Mouse (Mus musculus) cerebellum, adult 2 months (tissue): ENCODE data around the gene Olfr823. TPM values are rescaled to one million over a fixed set of nuclear protein-coding genes. Genes with fewer than 3 reads are reported as not detected.
"Not testable (repeated sequence)": the region's sequence is repeated elsewhere in the genome, so short reads cannot be mapped to it uniquely, and the experiment has no call there.

Experiments
- DNase-seq, 2 experiments: peaks; one replicate each; pipeline ENCODE4 v3.0.0; 2021
- H3K27ac ChIP-seq: fragments of 200-500 bp; 2 replicates; pipeline ENCODE4 v1.5.1; 2012; ENCODE audit warnings: low read length, control low read depth, inconsistent platforms; ENCODE audit not compliant: insufficient read depth
- H3K27me3 ChIP-seq: fragments of 200-500 bp; 2 replicates; pipeline ENCODE4 v1.6.1; 2012; ENCODE audit warnings: inconsistent platforms, mild to moderate bottlenecking, low read length, moderate library complexity; ENCODE audit not compliant: control insufficient read depth, insufficient read depth
- H3K4me1 ChIP-seq: fragments of 200-500 bp; 2 replicates; pipeline ENCODE4 v1.6.1; 2011; ENCODE audit warnings: low read length; ENCODE audit not compliant: control insufficient read depth, insufficient read depth
- H3K4me3 ChIP-seq: fragments of 200-500 bp; replicated peaks from 2 replicates; pipeline ENCODE3; 2011; ENCODE audit warnings: mild to moderate bottlenecking, low read depth, low read length, control low read depth; ENCODE audit not compliant: insufficient read depth
- CTCF ChIP-seq: fragments of 200-500 bp; IDR thresholded peaks from 2 replicates; pipeline ENCODE4 v1.5.1; 2011; ENCODE audit warnings: low read depth, mild to moderate bottlenecking, control low read depth, low read length, moderate library complexity, borderline replicate concordance; ENCODE audit not compliant: insufficient read depth
- POLR2A ChIP-seq: fragments of 200-500 bp; IDR thresholded peaks from 2 replicates; pipeline ENCODE4 v1.6.1; 2011; ENCODE audit warnings: low read length, control low read depth, borderline replicate concordance; ENCODE audit not compliant: insufficient read depth
- WGBS: fragments of 180-500 bp; shearing (Covaris S2); methylation state at CpG from one replicate; pipeline ENCODE4 v1.1.7; 2018; 5-methylcytosine and 5-hydroxymethylcytosine counted together
- polyA plus RNA-seq: library from polyadenylated mRNA; depleted of rRNA; stranded (reverse); fragments of >200 nt; gene quantifications from 2 replicates; pipeline ENCODE4 v1.2.3, GENCODE M21; 2012; rRNA removed

Gene Olfr823
- polyA plus RNA-seq = not detected in 2 replicates

- not testable (repeated sequence) for H3K4me1 ChIP-seq, DNase-seq, H3K27ac ChIP-seq, H3K27me3 ChIP-seq, H3K4me3 ChIP-seq
- whole genome bisulfite sequencing = 79% methylated on average over 1 of the region's 1 CpGs
These were observed at the start of gene Olfr823 for GRCm38 (mm10) chr10:130115283-130115682. Gene Olfr823 (minus strand): TSS chr10:130115383.

GRCm38 (mm10) chr10:130144121-130144520 lies 28.9 kb upstream of the Olfr823 start:
- 82% methylated on average over 5 of the region's 5 CpGs for WGBS
- Histone ChIP-seq H3K4me1 (no peaks in the 10 kb centered on the region), H3K27ac (no peak overlapping the region), H3K4me3 (no peak overlapping the region), H3K27me3 (no peaks in the 10 kb centered on the region)
- DNase-seq = no peak
- no peak for TF ChIP-seq CTCF
- no peak for TF ChIP-seq POLR2A

GRCm38 (mm10) chr10:130142481-130142880 lies 27.3 kb upstream of the Olfr823 start:
- not testable (repeated sequence) for H3K4me3 ChIP-seq, H3K27me3 ChIP-seq, DNase-seq, H3K27ac ChIP-seq, H3K4me1 ChIP-seq
- 72% methylated on average over 5 of the region's 5 CpGs for WGBS

DNA sequence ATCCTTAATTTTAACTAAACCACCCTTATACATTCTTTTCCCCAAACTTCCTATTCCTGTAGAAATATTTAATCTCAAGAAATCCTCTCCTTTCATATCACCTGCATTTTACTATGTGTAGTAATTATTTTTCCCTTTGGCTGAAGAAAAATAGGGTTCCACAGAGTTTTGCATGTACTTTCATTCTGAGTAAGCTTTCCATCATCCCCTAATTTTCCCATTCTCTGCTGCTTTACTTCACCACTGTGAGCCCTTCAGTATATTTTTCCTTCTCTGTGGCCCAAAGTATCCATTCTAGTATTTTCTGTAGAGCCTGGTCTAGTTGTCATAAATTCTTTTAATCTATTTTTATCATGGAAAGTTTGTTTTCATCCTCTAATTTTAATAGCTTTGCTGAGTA lies 19.6 kb upstream of the Olfr823 start:
- Histone ChIP-seq H3K4me3 (no peak overlapping the region), H3K27ac (no peak overlapping the region), H3K4me1 (no peaks in the 10 kb centered on the region), H3K27me3 (no peaks in the 10 kb centered on the region)
- TF ChIP-seq POLR2A (no peak), CTCF (no peak)
- DNase-seq = no peak

DNA sequence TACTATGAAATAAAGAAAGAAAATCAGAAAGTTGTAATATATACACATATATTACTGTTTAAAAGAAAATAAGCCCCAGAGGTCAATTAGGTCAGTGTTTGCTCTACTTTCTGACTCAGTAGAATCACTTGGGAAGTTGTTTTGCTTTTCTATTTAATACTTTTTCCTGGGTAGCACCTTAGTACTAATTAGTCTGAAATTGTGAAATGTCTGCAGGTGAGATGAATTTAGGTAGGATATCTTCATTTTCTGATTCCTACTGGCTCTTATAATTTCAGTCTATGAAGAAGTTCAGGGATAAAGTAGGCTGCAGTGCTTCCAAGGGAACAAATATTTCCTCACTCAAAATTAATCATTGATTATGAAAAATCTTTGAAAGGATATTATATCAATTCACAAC lies 14.7 kb upstream of the Olfr823 start, which contains the start of gene Olfr824:
Olfr824 (minus strand) TSS at position 101 of the 400 bp plus-strand sequence.
- DNase-seq, H3K27me3 ChIP-seq, H3K4me1 ChIP-seq, H3K27ac ChIP-seq, H3K4me3 ChIP-seq: not testable (repeated sequence)

DNA sequence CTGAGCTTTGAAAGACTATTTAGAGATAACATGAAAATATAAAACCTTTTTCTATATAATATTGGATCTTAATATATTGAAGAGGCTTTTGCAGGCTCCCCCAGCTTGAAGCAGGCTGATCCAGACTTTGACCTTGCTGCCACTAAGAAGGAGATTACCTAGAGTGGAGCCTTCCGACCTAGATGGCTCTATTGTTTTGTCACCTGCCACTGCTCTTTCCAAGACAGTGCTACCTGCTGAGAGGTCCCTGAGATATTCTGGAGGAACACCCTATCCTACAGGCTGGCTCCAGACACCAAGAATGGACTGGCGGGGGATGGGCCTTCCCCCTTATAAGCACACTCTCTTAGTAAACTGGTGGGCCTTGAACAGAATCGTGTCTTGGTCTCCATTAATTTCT lies 862 bp upstream of the Olfr823 start:
- 54% methylated on average over 3 of the region's 3 CpGs for WGBS
- H3K27me3 ChIP-seq, H3K4me3 ChIP-seq: not testable (repeated sequence)

DNA sequence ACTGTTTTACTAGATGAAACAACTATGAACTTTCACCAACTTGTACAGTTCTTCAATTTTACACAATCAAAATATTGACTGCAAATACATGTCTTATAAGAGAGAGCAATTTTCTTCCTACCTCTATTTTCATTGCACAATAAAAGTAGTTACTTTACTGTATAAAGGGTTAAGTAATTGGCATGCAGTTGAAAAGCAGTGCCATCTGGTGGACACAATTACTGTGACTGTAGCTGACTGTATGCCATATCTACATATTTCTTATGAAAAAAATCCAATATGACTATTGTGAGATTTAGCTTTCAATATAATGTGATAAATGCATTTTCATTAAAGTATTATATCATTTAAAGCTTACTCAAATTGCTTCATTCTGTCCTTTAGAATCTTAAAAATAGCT lies 19.1 kb downstream of the Olfr823 start:
- H3K4me1 ChIP-seq = no peaks in the 10 kb centered on the region
- H3K4me3 ChIP-seq = no peak overlapping the region
- no peak overlapping the region for H3K27ac ChIP-seq
- no peak for DNase-seq
- TF ChIP-seq POLR2A = no peak
- TF ChIP-seq CTCF = no peak
- no peaks in the 10 kb centered on the region for H3K27me3 ChIP-seq

More for the DNA sequence above, 862 bp upstream of the Olfr823 start:
- H3K4me1 ChIP-seq, DNase-seq, H3K27ac ChIP-seq: not testable (repeated sequence)

DNA sequence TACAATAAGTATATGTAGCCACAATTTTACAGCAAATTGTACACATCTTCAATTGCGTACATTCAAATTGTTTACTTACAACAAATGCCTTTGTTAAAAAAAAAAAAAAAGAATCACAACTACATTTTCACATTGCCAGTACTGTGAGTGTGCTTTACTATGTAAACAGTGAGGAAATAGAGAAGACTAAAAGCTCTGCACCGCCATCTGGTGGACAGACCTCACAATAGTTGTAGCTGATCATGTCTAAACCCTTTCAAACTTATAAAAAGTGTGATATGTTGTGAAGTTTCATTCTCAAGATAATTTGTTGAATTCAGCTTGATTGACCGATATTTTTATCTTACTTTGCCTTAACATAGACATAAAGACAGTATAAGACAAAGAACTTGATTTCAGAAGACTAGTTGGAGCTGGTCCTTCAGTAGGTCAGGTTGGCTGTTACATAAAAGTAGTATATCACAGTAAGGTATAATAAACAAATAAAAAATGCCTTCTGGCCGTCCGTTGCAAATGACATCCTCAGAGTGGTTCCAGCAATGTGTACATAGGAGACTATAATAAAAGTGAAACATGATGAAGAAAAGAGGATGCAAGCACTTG lies 22.2 kb downstream of the Olfr823 start:
- H3K4me1 ChIP-seq = no peaks in the 10 kb centered on the region
- WGBS = 26% methylated on average over 5 of the region's 5 CpGs
- no peak for TF ChIP-seq POLR2A
- no peak for TF ChIP-seq CTCF
- no peaks in the 10 kb centered on the region for H3K27me3 ChIP-seq
- DNase-seq = peak; percentile 3 to 10
- H3K4me3 ChIP-seq = no peak overlapping the region
- no peak overlapping the region for H3K27ac ChIP-seq

DNA sequence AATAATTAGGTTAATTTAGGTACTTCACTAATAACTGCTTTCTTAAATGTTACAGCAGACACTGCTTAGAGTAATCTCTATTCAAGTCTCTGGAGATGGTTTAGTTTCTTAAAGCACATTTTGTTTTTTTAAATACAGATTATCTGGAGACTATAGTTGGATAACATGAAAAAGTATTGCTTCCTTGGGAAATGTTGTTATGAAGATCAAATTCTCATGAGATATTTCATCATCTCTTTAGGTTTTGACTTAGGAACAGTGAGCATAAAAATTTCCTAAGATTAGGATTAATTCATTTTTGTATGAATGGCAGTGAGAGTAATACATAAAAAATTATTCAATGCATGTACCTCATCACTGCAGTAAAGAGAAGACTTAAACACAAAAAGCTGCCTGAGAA lies 44.3 kb downstream of the Olfr823 start, which contains the start of gene Olfr822:
Olfr822 (plus strand) TSS at position 301 of the 400 bp plus-strand sequence.
- Histone ChIP-seq H3K27ac (no peak within 1 kb of the TSS), H3K4me3 (no peak within 1 kb of the TSS), H3K27me3 (no peaks in the 10 kb centered on the region), H3K4me1 (no peaks in the 10 kb centered on the region)
- no peak for DNase-seq
- TF ChIP-seq CTCF = no peak
- no peak for TF ChIP-seq POLR2A

Other genes starting within 250 kb of the Olfr823 start
- gene Olfr814, start 235.5 kb downstream of the Olfr823 start, polyA plus RNA-seq = not detected in 2 replicates
- not detected in 2 replicates for gene Olfr815, start 209.5 kb downstream of the Olfr823 start, polyA plus RNA-seq
- not detected in 2 replicates for gene Olfr816, start 199.8 kb downstream of the Olfr823 start, polyA plus RNA-seq
- not detected in 2 replicates for gene Olfr818, start 166.3 kb downstream of the Olfr823 start, polyA plus RNA-seq
- not detected in 2 replicates for gene Olfr819, start 148.1 kb downstream of the Olfr823 start, polyA plus RNA-seq
- gene Olfr247, start 139.2 kb downstream of the Olfr823 start, polyA plus RNA-seq = not detected in 2 replicates
- not detected in 2 replicates for gene Gm10310, start 130.3 kb downstream of the Olfr823 start, polyA plus RNA-seq
- not detected in 2 replicates for gene Olfr820, start 102.8 kb downstream of the Olfr823 start, polyA plus RNA-seq
- not detected in 2 replicates for gene Olfr821, start 85.0 kb downstream of the Olfr823 start, polyA plus RNA-seq
- gene Olfr822, start 44.2 kb downstream of the Olfr823 start, polyA plus RNA-seq = not detected in 2 replicates
- not detected in 2 replicates for gene Olfr824, start 14.6 kb upstream of the Olfr823 start, polyA plus RNA-seq
- gene Olfr825, start 51.4 kb upstream of the Olfr823 start, polyA plus RNA-seq = not detected in 2 replicates
- gene Olfr826, start 68.8 kb upstream of the Olfr823 start, polyA plus RNA-seq = not detected in 2 replicates
- not detected in 2 replicates for gene Olfr827, start 99.0 kb upstream of the Olfr823 start, polyA plus RNA-seq
- 0.30 and 0.38 TPM in 2 replicates for gene Neurod4, start 164.9 kb upstream of the Olfr823 start, polyA plus RNA-seq
- gene Tespa1, start 207.5 kb upstream of the Olfr823 start, polyA plus RNA-seq = 0.06 and 0.11 TPM in 2 replicates